Mouse (Mus musculus) layer of hippocampus, adult 2 months (tissue): ENCODE results near the gene Epb41l4b. TPM values are rescaled to one million over a fixed set of nuclear protein-coding genes. Genes with fewer than 3 reads are reported as not detected.

Experiments
- DNase-seq, 2 experiments: peaks; one replicate each; pipeline ENCODE4 v3.0.0; 2022; ENCODE audit warnings: low spot score in 2 of 2
- H3K27ac ChIP-seq: fragments of 200-600 bp; 2 replicates; pipeline ENCODE4 v1.8.1; 2022
- H3K4me3 ChIP-seq: fragments of 200-600 bp; 2 replicates; pipeline ENCODE4 v1.8.1; 2022; ENCODE audit warnings: mild to moderate bottlenecking
- CTCF ChIP-seq: fragments of 200-600 bp; conservative IDR thresholded peaks from 2 replicates; pipeline ENCODE4 v1.8.1; 2022; ENCODE audit warnings: antibody characterized with exemption, mild to moderate bottlenecking, moderate library complexity
- total RNA-seq, 2 experiments: library from RNA; stranded (reverse); gene quantifications; 2 replicates each; pipeline ENCODE4 v1.2.3; 2021

Gene Epb41l4b
- total RNA-seq, 2 experiments from 2014 or later, result 20.3 to 26.7 TPM

DNA sequence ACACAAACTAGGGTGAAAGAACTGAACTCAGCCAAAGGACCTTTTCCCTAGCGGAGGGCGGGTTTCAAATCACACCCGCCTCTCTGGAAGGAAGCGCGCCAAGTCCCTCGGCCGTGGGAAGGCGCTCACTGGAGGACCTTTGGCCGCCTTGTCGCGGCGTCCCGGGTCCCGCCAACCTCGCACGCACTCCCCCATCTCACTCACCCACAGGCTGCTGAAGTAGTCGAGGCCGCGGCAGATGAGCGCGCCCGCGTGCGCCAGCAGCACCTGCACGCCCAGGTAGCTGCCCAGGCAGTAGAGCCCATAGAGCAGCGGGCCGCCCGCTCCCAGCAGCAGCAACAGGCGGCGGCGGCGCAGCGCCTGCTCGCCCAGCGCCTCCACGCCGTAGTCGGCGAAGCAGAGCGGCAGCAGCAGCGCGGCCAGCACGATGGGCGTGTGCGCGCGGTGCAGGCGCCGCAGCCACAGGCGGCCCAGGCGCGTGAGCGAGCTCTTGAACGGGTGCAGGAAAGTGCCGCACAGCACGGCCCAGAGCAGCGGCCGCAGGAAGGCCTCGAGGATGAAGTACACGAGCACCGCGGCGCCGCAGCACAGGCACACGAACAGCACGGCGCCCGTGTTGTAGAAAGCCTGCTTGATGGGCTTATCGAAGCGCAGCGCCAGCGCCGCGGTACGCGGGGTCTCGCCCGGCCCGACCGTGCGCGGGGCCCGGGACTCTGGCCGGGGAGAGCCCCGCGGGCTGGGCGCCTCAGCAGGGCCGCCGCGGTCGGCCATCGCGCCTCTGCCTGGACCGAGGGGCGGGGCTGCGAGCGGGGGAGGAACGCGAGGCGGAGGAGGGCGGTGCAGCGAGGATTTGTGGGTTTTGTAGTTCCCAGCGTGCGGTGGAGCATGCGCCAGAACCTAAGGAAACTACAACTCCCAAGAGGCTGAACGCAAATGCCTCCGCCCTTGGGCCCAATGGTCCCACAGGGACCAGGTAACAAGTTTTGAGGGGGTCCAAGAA lies 196.3 kb downstream of the Epb41l4b start, which contains the start of gene Tmem245:
Gene Tmem245, minus strand, starts transcription at position 797 of the 1,000 bp plus-strand sequence.
- H3K4me3 ChIP-seq, result peak within 1 kb of the TSS; percentile 97
- peak within 1 kb of the TSS; percentile 93 for H3K27ac ChIP-seq
- TF ChIP-seq CTCF, result 0 out of 2 replicates have a peak, but pooled peaks have one; percentile 2
- DNase-seq, result peak; percentile 92 to 96

DNA sequence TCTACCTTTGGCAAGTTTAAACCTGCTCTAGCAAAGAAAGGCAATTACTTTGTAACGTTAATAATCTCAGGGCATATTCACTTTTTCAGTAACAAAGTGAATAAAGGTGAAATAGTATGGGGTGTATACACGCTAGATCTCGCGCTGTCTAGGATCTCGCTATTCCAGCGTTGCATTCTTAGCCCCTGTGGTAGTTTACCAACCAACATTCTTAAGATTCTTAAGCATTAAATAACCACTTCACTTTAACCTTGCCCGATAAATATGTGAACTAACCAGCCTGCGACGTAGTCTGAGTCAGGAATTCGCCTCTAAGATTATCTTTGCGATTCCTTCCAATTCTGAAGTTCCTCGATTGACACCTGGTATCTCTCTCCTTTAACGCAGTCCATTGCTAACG lies 197.1 kb downstream of the Epb41l4b start:
- Histone ChIP-seq H3K4me3 (peak overlapping the region; percentile 97), H3K27ac (peak overlapping the region; percentile 93; the same call in 1 of the 2 replicates)
- TF ChIP-seq CTCF, result no peak
- DNase-seq, result no peak

DNA sequence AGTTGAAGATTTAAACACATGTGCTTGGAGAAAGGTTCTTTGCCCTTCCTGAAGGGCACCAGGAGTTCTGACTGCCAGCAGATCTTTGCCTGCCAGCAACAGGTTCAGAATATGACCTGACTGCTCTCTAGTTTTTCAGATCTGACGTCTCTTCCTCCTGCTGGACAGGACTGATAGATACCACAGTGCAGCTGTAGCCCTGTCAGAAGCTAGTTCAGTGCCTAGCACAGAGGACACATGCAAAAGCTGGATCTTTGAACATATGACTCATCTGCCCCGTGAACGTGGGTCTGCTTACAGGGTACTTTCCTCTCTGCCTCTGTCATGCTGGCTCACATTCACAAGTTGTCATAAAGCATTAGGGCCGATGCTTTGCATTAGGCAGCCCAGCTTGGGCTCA lies 199.0 kb downstream of the Epb41l4b start:
- 0 out of 2 replicates have a peak overlapping the region, but pooled peaks have one; percentile 33 for H3K27ac ChIP-seq
- TF ChIP-seq CTCF, result no peak
- H3K4me3 ChIP-seq, result no peak overlapping the region
- DNase-seq, result no peak

DNA sequence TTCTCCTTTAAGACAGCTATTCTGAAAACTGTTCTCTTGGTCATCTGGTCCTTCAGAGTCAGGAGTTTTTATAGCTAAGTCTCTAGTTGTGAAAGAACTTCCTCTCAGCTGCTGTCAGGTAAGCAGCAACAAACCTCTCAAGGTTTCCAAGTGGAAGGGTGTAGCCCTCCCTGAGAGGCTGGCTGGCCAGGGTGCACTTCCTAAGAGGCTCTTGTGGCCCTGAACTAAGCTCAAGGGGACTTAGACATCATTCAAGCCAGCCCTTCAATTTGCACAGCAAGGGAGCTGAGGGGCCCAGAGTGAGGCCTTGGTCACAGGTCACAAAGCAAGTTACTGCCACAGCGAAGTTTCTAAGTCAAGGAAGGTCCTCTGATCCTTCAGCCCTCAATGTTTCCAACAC lies 200.0 kb downstream of the Epb41l4b start:
- H3K4me3 ChIP-seq, result no peak overlapping the region
- TF ChIP-seq CTCF, result no peak
- no peak overlapping the region for H3K27ac ChIP-seq
- DNase-seq, result no peak

DNA sequence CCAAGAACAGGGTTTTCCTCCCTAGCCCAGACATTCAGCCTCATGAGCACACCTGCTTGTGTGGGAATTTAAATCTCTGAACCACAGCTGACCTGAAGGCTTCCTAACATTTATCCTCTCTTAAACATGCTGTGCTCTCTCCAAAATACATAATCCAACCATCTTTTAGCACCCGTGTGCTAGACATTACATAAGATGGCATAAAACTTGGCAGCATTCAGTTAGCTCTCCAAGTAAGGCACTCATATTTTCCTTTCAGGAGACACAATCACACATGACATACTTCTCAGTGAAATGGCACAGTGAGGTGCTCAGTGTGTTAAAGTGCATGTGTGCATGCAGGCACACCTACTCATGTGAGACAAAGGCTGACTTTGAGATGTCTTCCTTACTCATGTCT lies 200.7 kb downstream of the Epb41l4b start:
- H3K27ac ChIP-seq, result no peak overlapping the region
- TF ChIP-seq CTCF, result no peak
- no peak overlapping the region for H3K4me3 ChIP-seq
- DNase-seq, result no peak

Other genes with a start within 250 kb of the Epb41l4b start
- 10 to 100 TPM; 33.7 to 37.2 TPM for gene Tmem245, start 196.0 kb downstream of the Epb41l4b start, total RNA-seq
- 100 to 1,000 TPM; 222 to 227 TPM for gene Frrs1l, start 153.0 kb downstream of the Epb41l4b start, total RNA-seq
- gene Ptpn3, start 158.4 kb upstream of the Epb41l4b start, total RNA-seq, result 10 to 100 TPM; 76.6 to 92.1 TPM